Mouse (Mus musculus) 3T3-L1 (cell line): ENCODE results near the gene Rnase9.
"Not testable (repeated sequence)": the region's sequence is repeated elsewhere in the genome, so short reads cannot be mapped to it uniquely, and the experiment has no call there.

ENCODE experiments used
- DNase-seq: peaks from one replicate; pipeline ENCODE4 v3.0.0-alpha.2; 2015; ENCODE audit warnings: low read depth, low spot score

Gene Rnase9

DNA sequence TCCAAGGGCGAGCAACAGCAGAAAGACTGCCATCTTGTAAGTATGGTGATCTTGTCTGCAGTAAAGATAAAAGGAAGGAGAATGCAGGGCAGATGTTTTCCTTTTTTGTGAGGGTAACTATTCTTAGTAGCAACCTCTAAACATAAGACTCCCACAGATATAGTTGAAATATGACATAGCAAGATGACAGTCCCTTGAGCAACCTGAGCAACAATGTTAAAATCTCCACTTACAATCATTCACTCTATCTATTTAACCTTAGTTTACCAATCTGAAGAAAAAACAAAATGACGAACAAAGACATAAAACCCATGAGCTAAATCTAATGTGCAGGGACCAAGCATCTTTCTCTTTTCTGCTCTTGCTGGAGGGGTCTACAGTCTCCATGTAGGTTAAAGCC is 8.4 kb upstream of the Rnase9 start, which contains the start of gene Rnase11:
TSS of gene Rnase11 (minus strand) at position 101 of the 400 bp plus-strand sequence.
- no peak for DNase-seq

DNA sequence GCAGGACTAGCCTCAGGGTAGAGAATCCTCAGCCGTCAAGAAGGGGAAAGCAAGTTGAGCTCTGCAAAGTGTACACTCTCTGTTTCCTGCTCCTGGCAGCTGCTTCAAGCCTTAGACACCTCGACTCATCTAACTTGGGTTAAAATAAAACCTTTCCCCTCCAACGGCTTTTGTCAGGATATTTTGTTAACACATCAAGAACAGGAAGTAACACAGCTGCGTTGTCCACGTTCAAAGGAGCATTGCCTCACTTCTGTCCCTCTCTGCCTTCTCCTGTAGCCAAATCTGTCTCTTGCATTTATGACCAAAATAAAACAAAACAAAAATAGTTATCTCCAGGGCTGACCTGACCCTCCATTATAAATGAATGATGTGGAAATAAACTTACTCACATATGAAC is 6.2 kb upstream of the Rnase9 start:
- no peak for DNase-seq

DNA sequence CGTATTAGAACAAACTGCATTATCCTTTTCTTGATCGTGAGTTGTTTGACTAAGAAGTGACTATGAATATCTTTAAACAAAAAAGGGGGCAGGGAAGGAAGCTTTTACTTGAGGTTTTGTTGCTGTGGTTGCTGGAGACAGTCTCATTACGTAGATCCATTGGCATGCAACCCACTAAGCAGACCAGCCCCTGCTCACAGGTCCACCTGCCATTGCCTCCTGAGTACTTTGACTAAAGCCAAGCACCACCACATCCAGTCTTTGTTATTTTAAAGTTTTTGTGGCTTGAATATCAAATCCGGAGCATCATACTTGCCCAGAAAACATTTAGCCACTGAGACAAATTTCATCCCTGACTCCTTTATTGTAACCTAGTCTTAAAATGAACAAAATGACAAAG is 5.5 kb downstream of the Rnase9 start:
- no peak for DNase-seq

DNA sequence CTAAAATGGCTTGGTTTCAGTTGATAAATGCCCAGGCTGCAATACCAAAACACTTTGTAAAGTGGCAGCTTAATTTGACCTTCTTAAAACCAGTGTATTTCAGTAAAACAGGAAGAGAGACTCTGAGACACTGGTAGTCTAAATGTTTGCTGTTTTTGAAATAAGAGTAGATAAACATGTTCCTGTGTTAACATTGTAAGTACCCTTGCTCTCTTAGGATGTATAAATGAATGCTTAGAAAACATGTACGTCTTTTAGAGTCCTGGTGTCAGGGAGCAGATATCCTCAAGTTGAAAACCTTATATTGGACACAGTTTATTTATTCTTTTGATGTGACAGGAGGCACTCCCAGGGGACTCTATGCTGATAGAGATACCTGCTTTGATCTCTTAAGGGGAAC is 6.5 kb downstream of the Rnase9 start:
- no peak for DNase-seq

DNA sequence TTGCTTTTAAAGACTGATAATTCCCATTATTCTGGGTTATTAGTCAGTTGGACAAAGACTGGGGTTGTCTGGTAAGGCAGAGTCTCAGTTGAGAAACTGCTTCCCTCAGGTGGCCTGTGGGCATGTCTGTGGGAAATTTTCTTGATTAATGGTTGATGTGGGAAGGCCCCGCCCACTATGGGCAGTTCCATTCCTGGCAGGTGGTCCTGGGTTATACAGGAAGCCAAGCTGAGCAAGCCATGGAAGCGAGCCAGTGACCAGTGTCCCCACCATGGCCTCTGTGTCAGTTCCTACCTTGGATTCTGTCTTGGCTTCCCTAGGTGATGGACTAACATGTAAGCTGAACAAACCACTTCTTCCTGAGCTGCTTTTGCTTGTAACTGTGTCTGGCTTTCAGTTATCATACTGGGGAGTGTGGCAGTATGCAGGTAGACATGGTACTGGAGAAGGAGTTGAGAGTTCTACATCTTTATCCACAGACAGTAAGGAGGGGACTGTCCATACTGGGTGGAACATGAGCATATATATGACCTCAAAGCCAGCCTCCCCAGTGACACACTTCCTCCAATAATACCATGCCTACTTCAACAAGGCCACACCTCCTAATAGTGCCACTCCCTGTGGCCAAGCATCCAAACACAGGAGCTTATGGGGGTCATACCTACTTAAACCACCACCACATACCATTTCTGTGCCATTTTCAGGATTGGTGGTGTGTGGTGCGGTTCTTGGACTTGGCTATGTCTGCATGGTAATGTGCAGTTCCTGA is 14.1 kb downstream of the Rnase9 start:
- DNase-seq, result no peak

DNA sequence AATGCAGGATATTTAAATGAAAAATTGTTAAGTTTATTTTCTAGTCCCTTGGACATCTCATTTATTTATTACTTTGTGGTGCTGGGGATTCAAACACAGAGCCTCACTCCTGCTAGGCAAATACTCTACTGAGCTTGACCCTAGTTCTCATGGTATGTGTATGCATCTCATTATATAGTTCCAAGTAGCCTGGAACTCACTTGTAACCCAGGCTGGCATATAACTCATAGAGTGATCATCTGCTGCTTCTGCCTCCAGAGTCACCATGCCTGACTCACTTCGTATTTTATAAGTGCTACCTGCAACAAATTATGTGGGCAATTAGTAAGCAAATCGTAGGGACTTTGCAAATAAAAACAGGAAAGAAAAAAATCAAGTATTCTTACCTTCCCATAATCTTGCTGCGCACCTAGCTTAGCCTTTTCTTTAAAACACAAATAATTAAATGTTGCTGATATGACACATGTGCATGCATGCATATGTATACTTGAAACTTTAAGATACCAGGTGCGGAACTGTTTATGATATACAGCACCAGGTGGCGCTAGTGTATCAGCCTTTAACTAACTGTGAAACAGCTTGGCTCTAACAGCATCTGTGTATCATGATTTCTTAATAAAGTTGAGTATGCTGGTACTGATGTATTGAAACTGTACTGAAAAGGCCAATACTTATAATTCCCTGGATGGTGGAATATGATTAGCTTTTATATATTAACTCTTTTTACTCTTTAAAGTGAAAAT is 15.1 kb downstream of the Rnase9 start:
- peak; percentile 89 for DNase-seq

DNA sequence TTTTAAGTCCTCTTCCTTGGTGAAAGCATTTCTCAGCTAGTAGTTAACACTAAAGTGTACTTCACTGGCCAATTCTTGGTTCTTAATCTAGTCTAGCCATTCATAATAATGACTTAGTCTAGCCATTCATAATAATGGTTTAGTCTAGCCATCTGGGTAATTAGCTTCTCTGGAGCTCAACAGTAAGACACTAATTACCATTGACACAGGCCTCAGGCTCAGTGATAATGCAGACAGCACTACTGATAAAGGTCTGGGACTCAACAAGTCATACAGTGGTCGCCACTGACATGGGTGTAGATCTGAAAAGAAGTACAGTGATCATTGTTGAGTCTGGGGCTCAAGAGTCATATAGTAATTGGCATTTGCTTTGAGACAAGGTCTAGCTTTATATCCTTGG is 16.8 kb downstream of the Rnase9 start:
- no peak for DNase-seq

DNA sequence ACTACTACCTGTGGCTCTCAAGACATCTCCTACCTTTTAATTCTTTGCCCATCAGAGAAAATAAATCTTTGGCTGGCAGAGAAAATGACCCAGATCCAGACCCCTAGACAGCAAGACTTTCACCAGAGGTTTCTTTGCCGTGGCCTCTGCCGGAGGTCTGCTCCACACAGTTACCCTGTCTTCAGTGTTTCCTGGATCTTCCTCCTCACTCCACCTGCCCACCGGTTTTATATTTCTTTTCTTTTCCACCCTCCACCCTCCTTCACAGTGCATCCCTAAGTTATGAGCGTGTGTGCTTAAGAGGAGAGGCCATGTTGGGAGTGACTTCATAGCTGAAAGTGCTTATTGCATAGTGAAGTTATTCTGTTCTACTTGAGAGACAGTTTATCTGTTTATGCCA is 18.2 kb downstream of the Rnase9 start:
- DNase-seq, result no peak

DNA sequence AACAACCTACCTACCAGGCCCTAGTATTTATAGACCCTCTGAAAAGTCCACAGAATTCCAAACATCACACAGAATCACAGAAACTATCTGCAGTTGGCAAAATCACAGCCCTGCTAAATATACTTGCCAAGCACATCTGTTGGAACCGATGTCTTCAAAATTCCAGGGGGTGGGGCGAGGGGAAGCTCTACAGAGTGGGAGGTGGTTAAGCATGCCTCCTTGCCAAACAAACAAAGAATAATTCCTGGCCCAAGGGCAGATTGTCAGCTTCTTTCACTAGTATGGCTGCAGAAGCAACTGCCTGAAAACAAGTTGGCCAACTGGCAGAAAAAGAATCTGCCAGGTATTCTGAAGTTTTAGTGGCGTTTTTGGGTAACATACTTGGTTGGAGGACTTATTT is 24.4 kb downstream of the Rnase9 start:
- DNase-seq, result peak; percentile 48

DNA sequence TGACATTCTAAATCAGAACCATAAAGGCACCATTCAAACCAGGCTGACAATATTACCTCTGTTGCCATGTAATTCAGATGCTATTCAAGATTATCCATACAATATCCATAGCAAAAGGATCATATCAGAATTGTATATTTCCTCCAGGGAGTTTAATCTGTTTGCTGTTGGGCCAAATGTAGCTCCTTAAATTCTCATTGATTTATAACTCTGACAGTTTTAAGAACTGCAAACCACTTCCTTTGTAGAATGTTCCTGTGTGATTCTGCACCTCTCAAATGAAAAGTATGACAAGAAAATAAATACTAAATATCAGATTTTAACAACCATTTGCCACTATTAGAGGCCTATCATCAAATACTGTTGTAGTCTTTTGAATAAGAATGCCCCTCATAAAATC is 25.9 kb downstream of the Rnase9 start:
- DNase-seq, result no peak

DNA sequence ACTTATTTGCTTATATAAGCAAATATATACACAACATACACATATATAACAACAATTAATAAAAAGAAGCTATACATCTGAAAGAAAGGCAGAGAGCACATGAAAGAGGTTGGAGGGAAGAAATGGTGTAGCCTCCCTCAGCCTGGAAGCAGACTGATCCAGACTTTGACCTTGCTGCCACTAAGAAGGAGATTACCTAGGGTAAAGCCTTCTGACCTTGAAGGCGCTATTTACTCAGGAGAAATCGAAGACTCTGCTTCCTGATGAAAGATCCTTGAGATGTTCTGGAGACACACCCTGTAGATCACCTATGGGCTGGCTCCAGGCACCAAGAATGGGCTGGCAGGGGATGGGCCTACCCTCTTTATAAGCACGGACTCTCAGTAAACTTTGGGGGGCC is 26.9 kb downstream of the Rnase9 start:
- DNase-seq, result not testable (repeated sequence)

DNA sequence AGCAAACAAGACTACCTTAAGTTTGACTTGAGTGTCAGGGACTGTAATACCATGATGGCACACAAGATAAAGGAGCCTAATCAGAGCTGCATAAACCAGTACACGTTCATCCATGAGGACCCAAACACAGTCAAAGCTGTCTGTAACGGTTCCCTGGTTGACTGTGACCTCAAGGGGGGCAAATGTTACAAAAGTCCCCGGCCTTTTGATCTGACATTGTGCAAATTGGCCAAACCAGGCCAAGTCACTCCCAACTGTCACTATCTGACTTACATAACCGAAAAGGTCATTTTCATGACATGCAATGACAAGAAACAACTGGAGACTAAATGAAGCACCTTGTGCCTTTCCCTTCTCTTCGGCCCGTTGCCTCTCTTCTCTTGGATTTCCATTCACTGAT is 32.1 kb downstream of the Rnase9 start:
- no peak for DNase-seq

DNA sequence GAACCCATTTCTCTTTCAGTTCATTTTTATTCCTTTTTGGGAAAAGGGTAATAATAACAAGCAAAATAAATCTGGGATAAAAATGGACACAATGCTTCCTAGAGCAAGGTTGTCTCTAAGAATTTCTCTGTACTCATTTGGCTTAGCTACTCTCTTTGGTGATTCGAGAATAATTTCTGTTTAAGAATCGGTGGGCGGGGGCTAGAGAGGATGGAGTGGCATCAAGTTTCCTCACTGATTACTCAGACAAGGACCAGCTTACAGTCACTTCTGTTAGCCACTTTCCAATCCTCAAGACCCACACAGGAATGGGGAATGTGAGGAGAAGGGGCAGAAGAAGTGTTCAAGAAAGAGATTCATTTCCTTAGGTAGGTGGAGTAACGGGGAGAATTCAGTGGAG is 32.9 kb downstream of the Rnase9 start:
- DNase-seq, result peak; percentile 61

DNA sequence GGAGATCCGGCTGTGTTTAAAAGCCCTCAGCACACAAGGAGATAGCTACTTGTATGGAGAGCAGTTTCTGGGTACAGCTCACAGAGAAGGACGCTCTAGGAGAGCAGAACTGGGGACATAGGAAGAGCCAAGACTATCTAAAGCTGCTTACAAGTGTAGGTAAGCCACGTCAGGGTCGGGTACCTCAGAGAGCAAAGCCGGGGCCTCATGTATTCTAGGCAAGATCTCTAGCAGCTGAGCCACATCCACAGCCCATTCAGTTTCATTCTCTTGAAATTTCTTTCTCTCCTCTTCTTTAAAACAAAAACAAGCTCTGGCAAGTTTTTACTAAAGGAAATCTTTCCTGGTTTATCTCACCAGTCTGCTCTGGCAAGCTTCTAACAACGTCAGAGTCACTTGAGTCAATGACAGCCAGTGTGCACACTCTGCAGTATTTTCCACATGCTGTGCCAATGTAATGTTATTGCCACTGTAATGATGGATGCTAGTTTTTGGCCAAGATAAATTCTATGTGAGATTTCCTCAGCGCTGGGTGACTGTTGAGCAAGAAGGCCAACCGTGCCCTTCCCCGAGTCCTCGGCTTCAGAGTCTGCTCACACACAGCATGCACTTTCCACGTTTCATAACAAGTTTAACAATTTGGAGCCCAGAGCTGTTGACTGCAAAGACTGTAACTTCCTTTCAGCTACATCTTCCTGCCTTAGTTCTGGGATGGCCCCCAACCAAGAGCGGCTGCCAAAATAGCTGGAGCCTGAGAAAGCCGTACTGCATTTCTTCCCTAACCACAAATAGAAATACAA is 33.6 kb downstream of the Rnase9 start:
- DNase-seq, result peak; percentile 83

DNA sequence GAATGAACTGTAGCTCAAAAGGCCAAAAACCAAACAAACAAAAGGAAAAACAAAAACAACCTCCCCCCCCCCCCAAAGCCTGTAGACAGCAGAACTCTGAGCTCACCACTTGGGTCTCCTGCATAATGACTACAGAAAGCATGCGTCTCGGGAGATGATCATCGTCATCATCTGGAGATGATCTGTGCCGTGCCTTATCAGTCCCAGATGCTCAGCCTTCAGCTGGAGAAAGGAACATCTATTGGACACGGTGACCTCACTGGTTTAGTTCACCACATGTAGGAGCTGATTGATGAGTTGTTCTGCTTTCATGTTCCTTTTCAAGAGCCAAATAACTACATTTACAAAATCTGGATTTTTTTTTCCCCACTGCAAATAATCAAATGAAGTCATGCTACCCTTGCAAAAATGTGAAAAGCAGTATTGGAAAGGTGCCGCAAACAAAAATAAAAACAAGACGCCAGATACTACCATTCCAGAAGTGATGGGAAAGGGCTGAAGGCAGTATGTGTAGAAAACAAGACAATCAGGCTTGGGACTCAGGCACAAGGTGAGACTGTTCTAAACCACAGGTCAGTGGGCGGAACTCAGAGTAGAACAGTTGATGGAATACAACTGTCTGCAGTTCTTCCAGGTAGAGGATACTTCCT is 34.4 kb downstream of the Rnase9 start, which contains the start of gene Rnase10:
TSS of gene Rnase10 (plus strand) at position 600 of the 650 bp plus-strand sequence.
- DNase-seq, result peak; percentile 38

DNA sequence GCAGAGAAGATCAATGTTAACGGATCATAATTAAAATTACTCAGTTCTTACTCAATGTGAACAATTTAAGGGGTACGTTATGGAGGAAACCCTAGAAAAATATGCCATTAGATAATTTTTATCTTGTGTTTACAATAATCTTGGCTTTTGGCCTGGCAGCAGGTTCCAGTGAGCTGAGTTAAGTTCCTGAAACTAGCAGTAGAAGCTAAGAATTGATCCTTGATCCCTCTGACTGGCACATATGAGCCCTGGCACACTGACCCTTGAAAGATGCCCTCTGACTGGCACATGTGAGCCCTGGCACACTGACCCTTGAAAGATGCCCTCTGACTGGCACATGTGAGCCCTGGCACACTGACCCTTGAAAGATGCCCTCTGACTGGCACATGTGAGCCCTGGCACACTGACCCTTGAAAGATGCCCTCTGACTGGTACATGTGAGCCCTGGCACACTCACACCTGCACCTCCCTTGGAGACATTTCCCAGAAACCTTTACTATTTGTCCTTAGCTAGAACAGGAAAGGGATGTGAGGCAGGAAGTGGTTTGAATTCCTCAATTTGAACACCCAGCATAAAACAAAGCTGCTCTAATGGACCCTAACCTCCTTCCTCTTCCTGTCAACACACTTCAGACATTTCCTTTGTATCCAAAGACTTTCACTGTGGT is 43.5 kb downstream of the Rnase9 start:
- DNase-seq, result no peak

DNA sequence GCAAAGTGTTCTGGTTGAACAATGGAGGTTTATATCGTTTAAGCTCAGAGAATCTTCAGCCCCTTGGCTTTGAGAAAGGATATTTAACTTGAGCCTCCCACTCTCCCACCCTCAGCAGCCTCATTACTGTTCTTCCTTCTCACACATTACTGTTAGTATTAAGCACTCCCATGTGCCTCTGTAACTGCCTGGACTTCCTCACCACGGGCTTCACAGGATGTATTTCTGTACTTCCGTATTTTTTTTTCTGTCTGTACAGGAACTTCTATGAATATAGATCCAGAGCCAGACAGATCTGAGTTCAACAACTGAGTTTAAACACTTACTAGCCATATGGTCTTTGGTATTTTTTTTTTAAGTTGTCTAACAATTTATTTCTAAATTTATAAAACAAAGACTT is 44.6 kb downstream of the Rnase9 start:
- DNase-seq, result no peak

DNA sequence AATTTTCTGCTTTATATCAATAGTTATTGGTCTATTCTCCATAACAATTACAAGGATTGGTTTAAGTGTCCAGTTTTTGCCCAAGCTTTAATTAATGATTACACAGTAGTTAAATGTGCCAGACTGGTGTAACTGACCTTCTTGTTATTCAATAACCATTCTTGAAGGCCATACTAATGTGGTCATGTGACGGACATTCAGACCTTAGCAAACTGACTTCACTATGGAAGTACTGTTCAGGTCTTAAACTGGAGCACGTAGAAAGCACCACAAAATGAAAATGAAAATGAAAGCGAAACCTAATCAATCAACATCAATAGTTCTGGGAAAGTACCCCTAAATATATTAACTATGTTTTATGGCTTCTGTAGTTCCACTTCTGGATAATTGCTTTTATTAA is 50.6 kb downstream of the Rnase9 start:
- DNase-seq, result no peak
